Mouse (Mus musculus) cerebellum, adult 2 months (tissue): ENCODE results near the gene Cdkn2b.

Experiments used
- CTCF ChIP-seq: fragments of 200-500 bp; IDR thresholded peaks from 2 replicates; pipeline ENCODE4 v1.5.1; 2011; ENCODE audit warnings: low read depth, mild to moderate bottlenecking, control low read depth, low read length, moderate library complexity, borderline replicate concordance; ENCODE audit not compliant: insufficient read depth
- POLR2A ChIP-seq: fragments of 200-500 bp; IDR thresholded peaks from 2 replicates; pipeline ENCODE4 v1.6.1; 2011; ENCODE audit warnings: low read length, control low read depth, borderline replicate concordance; ENCODE audit not compliant: insufficient read depth

- TF ChIP-seq CTCF (no peak), POLR2A (no peak)
Observed at GRCm38 (mm10) chr4:89273585-89273984, 37.3 kb downstream of the Cdkn2b start.
